Mouse (Mus musculus): ENCODE data around the gene Syt9. TPM values are rescaled to one million over a fixed set of nuclear protein-coding genes. Genes with fewer than 3 reads are reported as not detected.
A peak's percentile ranks its signal among the peaks of the same experiment; 100 is the strongest.

The Syt9 gene
- polyA plus RNA-seq, 1 experiment, result 0.07 TPM

DNA sequence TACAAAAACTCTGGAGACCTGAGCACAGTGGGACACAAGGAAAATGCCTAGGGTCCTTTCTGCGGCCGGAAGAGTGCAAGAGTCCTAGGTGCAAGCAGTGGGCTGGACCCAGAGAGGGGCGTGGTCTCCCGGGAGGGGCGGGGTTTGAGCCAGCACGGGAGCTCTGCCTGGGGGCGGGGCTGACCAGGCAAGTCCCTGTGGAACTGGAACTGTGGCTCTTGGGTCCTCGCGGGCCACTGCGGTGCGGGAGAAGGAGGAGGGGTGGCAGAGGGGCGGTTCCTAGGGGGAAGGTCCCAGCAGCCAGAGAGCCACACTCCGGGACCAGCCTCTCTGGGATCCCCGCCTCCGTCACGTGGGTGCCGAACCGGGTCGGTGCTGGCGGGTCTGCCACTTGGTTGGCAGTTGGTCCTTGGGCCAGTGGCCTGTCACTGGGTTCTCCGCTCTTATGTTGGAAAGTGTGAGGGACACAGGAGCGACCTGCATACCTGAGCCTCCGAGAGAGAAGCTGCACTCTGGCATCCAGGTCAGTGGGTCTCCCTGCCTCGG lies 224.4 kb downstream of the Syt9 start, which contains the start of gene Ppfibp2:
Gene Ppfibp2 (plus strand): TSS at position 351 of the 546 bp plus-strand sequence.
- no peaks in the 10 kb centered on the region for H3K36me3 ChIP-seq (ENCODE audit: control insufficient read depth, insufficient read depth, low read length)
- DNase-seq, result peak; percentile 84
- peak within 1 kb of the TSS; percentile 48 for H3K4me3 ChIP-seq (ENCODE audit: control insufficient read depth, insufficient read depth, low read length)
- H3K27me3 ChIP-seq (ENCODE audit: control insufficient read depth, insufficient read depth, low read length), result 0 out of 2 replicates have a peak, but pooled peaks cover 3% of the 10 kb centered on the region
- no peak for TF ChIP-seq POLR2A (IDR thresholded peaks at IDR 0.05; ENCODE audit: control insufficient read depth, extremely low read depth, insufficient read depth, low read length, poor library complexity)
- no peak for TF ChIP-seq CTCF (IDR thresholded peaks at IDR 0.05; ENCODE audit: borderline replicate concordance, control insufficient read depth, extremely low read depth, insufficient read depth, low read length, poor library complexity)
- peaks cover 8% of the 10 kb centered on the region for H3K4me1 ChIP-seq (replicated peaks; ENCODE audit: control insufficient read depth, insufficient read depth, low read length)
- WGBS, result 1% methylated on average over 24 of the region's 24 CpGs
- H3K27ac ChIP-seq (ENCODE audit: control insufficient read depth, insufficient read depth, low read length), result peak within 1 kb of the TSS; percentile 56; the same call in 1 of the 2 replicates

DNA sequence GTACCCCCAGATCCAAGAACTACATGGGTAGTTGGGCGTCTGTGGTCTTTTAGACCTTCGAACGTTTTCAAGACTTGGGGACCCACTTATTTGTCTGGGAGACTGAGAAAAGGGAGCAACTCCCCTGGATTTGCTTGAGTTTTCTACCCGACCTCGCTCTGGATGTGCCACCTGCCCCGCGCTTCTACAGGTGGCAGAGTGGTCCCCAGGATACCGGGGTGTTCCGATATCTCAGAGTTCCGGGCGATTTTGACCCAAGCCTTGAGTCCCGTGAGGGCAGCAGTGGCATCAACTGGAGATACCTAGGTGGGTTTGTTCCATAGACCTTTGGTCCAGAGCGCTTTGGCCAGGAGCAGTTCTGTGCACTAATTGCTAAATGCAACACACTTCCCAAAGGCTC lies 224.9 kb downstream of the Syt9 start:
- Histone ChIP-seq H3K36me3 (ENCODE audit: control insufficient read depth, insufficient read depth, low read length) (no peaks in the 10 kb centered on the region), H3K27ac (ENCODE audit: control insufficient read depth, insufficient read depth, low read length) (no peak overlapping the region), H3K27me3 (ENCODE audit: control insufficient read depth, insufficient read depth, low read length) (0 out of 2 replicates have a peak, but pooled peaks cover 3% of the 10 kb centered on the region), H3K4me3 (ENCODE audit: control insufficient read depth, insufficient read depth, low read length) (peak overlapping the region; percentile 48; the same call in 1 of the 2 replicates), H3K4me1 (replicated peaks; ENCODE audit: control insufficient read depth, insufficient read depth, low read length) (peaks cover 8% of the 10 kb centered on the region)
- TF ChIP-seq CTCF (IDR thresholded peaks at IDR 0.05; ENCODE audit: borderline replicate concordance, control insufficient read depth, extremely low read depth, insufficient read depth, low read length, poor library complexity) (no peak), POLR2A (IDR thresholded peaks at IDR 0.05; ENCODE audit: control insufficient read depth, extremely low read depth, insufficient read depth, low read length, poor library complexity) (no peak)
- no peak for DNase-seq
- WGBS, result 26% methylated on average over 13 of the region's 13 CpGs

DNA sequence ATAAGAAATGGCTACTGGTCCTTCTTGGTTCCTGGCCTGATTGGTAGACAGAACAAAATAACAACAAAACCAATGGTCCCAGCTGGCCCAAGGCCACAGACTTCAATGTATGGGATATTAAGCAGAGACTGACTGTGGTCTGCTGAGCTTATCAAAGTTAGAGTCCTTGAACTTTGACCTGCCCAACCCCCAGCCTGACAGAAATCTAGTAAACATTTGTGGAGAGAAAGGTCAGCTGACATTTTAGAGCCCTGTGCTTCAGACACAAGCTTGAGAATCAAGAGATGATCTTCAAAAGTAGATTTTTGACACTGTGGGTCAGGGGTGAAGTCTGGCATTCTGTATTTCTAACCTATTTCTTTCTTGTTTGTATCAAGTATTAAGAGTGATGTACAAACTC lies 226.2 kb downstream of the Syt9 start:
- Histone ChIP-seq H3K36me3 (ENCODE audit: control insufficient read depth, insufficient read depth, low read length) (no peaks in the 10 kb centered on the region), H3K27me3 (ENCODE audit: control insufficient read depth, insufficient read depth, low read length) (0 out of 2 replicates have a peak, but pooled peaks cover 3% of the 10 kb centered on the region), H3K4me1 (replicated peaks; ENCODE audit: control insufficient read depth, insufficient read depth, low read length) (peaks cover 8% of the 10 kb centered on the region), H3K27ac (ENCODE audit: control insufficient read depth, insufficient read depth, low read length) (no peak overlapping the region), H3K4me3 (ENCODE audit: control insufficient read depth, insufficient read depth, low read length) (no peak overlapping the region)
- TF ChIP-seq POLR2A (IDR thresholded peaks at IDR 0.05; ENCODE audit: control insufficient read depth, extremely low read depth, insufficient read depth, low read length, poor library complexity) (no peak), CTCF (IDR thresholded peaks at IDR 0.05; ENCODE audit: borderline replicate concordance, control insufficient read depth, extremely low read depth, insufficient read depth, low read length, poor library complexity) (no peak)
- no peak for DNase-seq

DNA sequence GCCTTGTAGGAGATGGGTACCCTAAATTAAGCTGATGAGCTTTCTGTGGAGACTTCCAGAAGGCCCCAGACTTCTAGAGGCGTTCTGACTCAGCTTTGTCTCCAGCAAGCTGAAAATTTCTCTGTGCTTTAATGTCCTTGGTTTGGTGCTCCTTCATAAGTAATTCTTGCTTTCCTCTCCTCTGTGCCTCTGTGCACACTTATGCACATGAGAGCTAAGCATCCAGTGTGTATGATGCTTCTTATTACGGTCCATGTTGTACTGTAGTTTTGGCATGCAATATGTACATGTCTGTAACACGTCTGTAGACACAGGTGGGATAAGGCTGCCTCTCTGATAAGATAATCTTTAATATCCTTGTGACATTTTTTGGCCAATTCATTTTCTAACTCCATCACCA lies 227.4 kb downstream of the Syt9 start:
- H3K36me3 ChIP-seq (ENCODE audit: control insufficient read depth, insufficient read depth, low read length), result no peaks in the 10 kb centered on the region
- WGBS, result 97% methylated on average over 3 of the region's 3 CpGs
- H3K4me1 ChIP-seq (replicated peaks; ENCODE audit: control insufficient read depth, insufficient read depth, low read length), result peaks cover 8% of the 10 kb centered on the region
- no peak for TF ChIP-seq POLR2A (IDR thresholded peaks at IDR 0.05; ENCODE audit: control insufficient read depth, extremely low read depth, insufficient read depth, low read length, poor library complexity)
- TF ChIP-seq CTCF (IDR thresholded peaks at IDR 0.05; ENCODE audit: borderline replicate concordance, control insufficient read depth, extremely low read depth, insufficient read depth, low read length, poor library complexity), result no peak
- H3K4me3 ChIP-seq (ENCODE audit: control insufficient read depth, insufficient read depth, low read length), result no peak overlapping the region
- 0 out of 2 replicates have a peak, but pooled peaks cover 3% of the 10 kb centered on the region for H3K27me3 ChIP-seq (ENCODE audit: control insufficient read depth, insufficient read depth, low read length)
- DNase-seq, result no peak
- H3K27ac ChIP-seq (ENCODE audit: control insufficient read depth, insufficient read depth, low read length), result no peak overlapping the region

Other genes starting within 250 kb of the Syt9 start
- not detected in 2 replicates for gene Olfr715, start 239.6 kb upstream of the Syt9 start, polyA plus RNA-seq (2012; rRNA removed)
- gene Olfr716, start 232.4 kb upstream of the Syt9 start, polyA plus RNA-seq (2012; rRNA removed), result not detected in 2 replicates
- 0.09 TPM in 1 of 2 replicates, not detected in the other for gene Nlrp14, start 203.7 kb upstream of the Syt9 start, polyA plus RNA-seq (2012; rRNA removed)
- 0.07 TPM in 1 of 2 replicates, not detected in the other for gene Rbmxl2, start 161.3 kb upstream of the Syt9 start, polyA plus RNA-seq (2012; rRNA removed)
- gene Olfml1, start 196.7 kb downstream of the Syt9 start, polyA plus RNA-seq (2012; rRNA removed), result 2.7 and 4.2 TPM in 2 replicates
- gene Ppfibp2, start 224.5 kb downstream of the Syt9 start, polyA plus RNA-seq (2012; rRNA removed), result 3.9 and 5.6 TPM in 2 replicates